Mouse (Mus musculus): ENCODE results near the gene Hipk1. TPM values are rescaled to one million over a fixed set of nuclear protein-coding genes. Genes with fewer than 3 reads are reported as not detected.
"Not testable (repeated sequence)": the region's sequence is repeated elsewhere in the genome, so short reads cannot be mapped to it uniquely, and the experiment has no call there.

The Hipk1 gene
- polyA plus RNA-seq, 1 experiment from 2014 or later, result 10.8 TPM

GRCm38 (mm10) chr3:103827548-103827947 is 36.2 kb upstream of the Hipk1 start:
- H3K9ac ChIP-seq, result no peak overlapping the region
- no peak for ATAC-seq (ENCODE audit: insufficient number of reproducible peaks, low FRiP score, low TSS enrichment, low read depth)
- H3K4me2 ChIP-seq, result no peak overlapping the region
- no peak overlapping the region for H3K27ac ChIP-seq
- H3K4me3 ChIP-seq, result no peak overlapping the region
- no peaks in the 10 kb centered on the region for H3K4me1 ChIP-seq
- H3K27me3 ChIP-seq, result no peaks in the 10 kb centered on the region
- no peaks in the 10 kb centered on the region for H3K9me3 ChIP-seq
- peaks cover 9% of the 10 kb centered on the region for H3K36me3 ChIP-seq

DNA sequence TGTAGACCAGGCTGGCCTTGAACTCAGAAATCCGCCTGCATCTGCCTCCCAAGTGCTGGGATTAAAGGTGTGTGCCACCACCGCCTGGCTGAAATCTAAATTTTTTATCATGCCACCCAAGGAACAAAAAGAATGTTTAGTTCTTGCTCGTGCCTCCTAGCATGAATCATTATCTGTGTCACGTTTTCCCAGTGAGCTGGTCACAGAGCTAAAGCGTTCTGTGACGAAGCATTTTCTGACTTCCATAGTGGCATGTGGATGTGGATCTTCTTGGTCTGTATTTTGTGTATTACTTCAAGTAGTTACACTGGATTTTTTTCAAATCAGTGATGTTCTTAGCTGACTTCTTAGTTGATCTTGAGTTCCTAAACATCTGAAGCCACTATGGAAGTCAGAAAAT is 19.6 kb upstream of the Hipk1 start:
- no peak overlapping the region for H3K9ac ChIP-seq
- H3K4me3 ChIP-seq, result no peak overlapping the region
- no peak for ATAC-seq (ENCODE audit: insufficient number of reproducible peaks, low FRiP score, low TSS enrichment, low read depth)
- H3K36me3 ChIP-seq, result peaks cover 28% of the 10 kb centered on the region
- H3K4me2 ChIP-seq, result no peak overlapping the region
- H3K9me3 ChIP-seq, result no peaks in the 10 kb centered on the region
- peaks cover 9% of the 10 kb centered on the region; the same call in 1 of the 2 replicates for H3K4me1 ChIP-seq
- H3K27me3 ChIP-seq, result no peaks in the 10 kb centered on the region
- 84% methylated on average over 6 of the region's 6 CpGs for WGBS
- no peak overlapping the region for H3K27ac ChIP-seq

DNA sequence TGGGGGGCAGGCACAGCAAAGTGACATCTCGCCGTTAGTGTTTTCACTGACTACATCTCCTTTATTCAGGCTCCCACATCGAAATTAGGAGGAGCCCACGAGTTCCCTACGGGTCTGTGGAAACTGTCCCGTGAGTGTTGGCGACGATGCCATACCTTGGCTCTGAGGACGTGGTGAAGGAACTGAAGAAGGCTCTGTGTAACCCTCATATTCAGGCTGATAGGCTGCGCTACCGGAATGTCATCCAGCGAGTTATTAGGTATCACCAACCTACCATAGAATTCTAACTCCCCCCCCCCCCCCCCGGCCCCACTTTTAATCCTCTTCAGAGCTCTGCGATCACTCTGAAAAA is 18.4 kb upstream of the Hipk1 start:
- 3% methylated on average over 14 of the region's 14 CpGs for WGBS
- peak overlapping the region; percentile 90 for H3K27ac ChIP-seq
- 0 out of 2 replicates have a peak, but pooled peaks have one; percentile 26 for ATAC-seq (ENCODE audit: insufficient number of reproducible peaks, low FRiP score, low TSS enrichment, low read depth)
- H3K4me2 ChIP-seq, result peak overlapping the region; percentile 48
- peak overlapping the region; percentile 65 for H3K9ac ChIP-seq
- H3K4me3 ChIP-seq, result peak overlapping the region; percentile 78
- peaks cover 9% of the 10 kb centered on the region; the same call in 1 of the 2 replicates for H3K4me1 ChIP-seq
- peaks cover 21% of the 10 kb centered on the region for H3K36me3 ChIP-seq
- no peaks in the 10 kb centered on the region for H3K27me3 ChIP-seq
- no peaks in the 10 kb centered on the region for H3K9me3 ChIP-seq

DNA sequence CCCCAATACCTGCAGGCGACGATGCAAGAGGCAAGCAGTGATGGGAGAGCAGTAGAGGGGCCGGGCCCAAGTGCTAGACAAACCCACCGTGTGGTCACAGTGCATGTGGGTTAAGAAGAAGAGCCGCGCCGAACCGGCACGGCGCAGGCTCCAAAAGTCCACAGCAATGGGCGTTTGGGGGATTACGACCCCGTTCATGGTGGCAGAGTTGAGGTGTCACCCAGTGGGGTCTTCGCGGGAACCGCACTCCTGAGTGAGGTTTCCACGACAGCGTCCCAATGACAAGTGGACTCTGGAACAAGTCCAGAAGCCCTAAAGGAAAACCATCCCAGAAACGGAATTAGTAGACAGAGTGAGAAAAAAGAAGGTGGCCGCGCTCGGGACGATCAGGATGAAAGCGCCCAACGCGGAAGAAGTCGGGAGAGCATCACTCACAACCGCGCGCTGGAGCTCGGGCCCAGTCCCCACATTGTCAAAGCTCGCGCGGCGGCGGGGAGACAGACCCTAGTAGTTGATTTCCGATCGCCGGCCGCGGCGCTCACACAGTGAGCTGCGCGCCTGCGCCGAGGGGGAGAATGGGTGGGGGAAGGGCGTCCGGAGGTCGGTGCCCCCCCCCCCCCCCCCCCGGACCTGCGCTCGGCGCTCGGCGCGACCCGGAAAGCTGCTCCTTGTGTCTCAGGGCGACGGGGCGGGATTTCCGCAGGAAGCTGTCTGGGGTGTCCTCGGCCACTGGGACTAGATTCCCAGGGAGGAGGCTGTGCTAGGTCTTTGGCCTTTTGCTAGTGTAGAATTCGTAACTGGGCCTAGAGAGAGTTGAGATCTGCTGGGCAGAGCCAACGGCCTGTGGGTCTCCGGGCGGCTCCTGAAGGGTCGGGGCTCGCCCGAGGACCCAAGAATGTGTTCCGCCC is 17.8 kb upstream of the Hipk1 start, which contains the start of the genes Dclre1b, Ap4b1 and Gm43064:
Gene Dclre1b, minus strand, starts transcription at position 554 of the 908 bp plus-strand sequence.
Gene Ap4b1, plus strand, starts transcription at position 630 of the 908 bp plus-strand sequence.
Gene Gm43064, plus strand, starts transcription at position 683 of the 908 bp plus-strand sequence.
- WGBS, result under 1% methylated on average over 69 of the region's 70 CpGs
- Histone ChIP-seq H3K27me3 (no peaks in the 10 kb centered on the region), H3K4me1 (peaks cover 9% of the 10 kb centered on the region; the same call in 1 of the 2 replicates), H3K4me2 (peak within 1 kb of the TSS; percentile 69), H3K9me3 (no peaks in the 10 kb centered on the region), H3K9ac (peak within 1 kb of the TSS; percentile 65), H3K27ac (peak within 1 kb of the TSS; percentile 90), H3K4me3 (peak within 1 kb of the TSS; percentile 78), H3K36me3 (peaks cover 21% of the 10 kb centered on the region)
- ATAC-seq (ENCODE audit: insufficient number of reproducible peaks, low FRiP score, low TSS enrichment, low read depth), result peak; percentile 90

DNA sequence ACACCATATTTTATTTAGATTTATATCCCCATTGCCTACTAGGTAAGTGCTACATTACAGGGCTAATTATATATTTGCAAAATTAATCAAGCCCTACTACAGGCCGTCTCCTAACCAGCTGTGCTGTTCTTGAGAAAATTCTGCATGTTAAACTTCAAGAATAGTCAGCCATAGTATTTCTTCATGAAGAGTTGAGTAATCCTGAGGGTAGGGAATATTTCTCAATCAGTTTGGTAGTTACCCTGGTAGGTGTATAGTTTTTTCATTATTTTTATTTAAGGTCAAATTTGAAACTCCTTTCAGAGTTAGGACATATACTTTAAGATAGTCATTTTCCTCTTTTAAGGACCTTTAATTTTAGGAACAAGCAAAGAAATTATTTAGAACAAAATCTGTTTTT is 14.3 kb upstream of the Hipk1 start:
- Histone ChIP-seq H3K36me3 (peaks cover 27% of the 10 kb centered on the region), H3K4me3 (no peak overlapping the region), H3K27me3 (no peaks in the 10 kb centered on the region), H3K4me1 (peaks cover 9% of the 10 kb centered on the region; the same call in 1 of the 2 replicates), H3K9ac (no peak overlapping the region), H3K9me3 (no peaks in the 10 kb centered on the region), H3K27ac (no peak overlapping the region), H3K4me2 (no peak overlapping the region)
- 80% methylated on average over 1 of the region's 1 CpGs for WGBS
- no peak for ATAC-seq (ENCODE audit: insufficient number of reproducible peaks, low FRiP score, low TSS enrichment, low read depth)

GRCm38 (mm10) chr3:103802861-103803260 is 11.5 kb upstream of the Hipk1 start:
- 78% methylated on average over 8 of the region's 8 CpGs for WGBS
- no peaks in the 10 kb centered on the region for H3K27me3 ChIP-seq
- no peak overlapping the region for H3K27ac ChIP-seq
- H3K4me3 ChIP-seq, result no peak overlapping the region
- H3K36me3 ChIP-seq, result peaks cover 27% of the 10 kb centered on the region
- H3K9me3 ChIP-seq, result no peaks in the 10 kb centered on the region
- 0 out of 2 replicates have a peak, but pooled peaks cover under 1% of the 10 kb centered on the region for H3K4me1 ChIP-seq
- no peak overlapping the region for H3K9ac ChIP-seq
- no peak overlapping the region for H3K4me2 ChIP-seq
- ATAC-seq (ENCODE audit: insufficient number of reproducible peaks, low FRiP score, low TSS enrichment, low read depth), result no peak

- H3K27me3 ChIP-seq, result no peaks in the 10 kb centered on the region
- H3K36me3 ChIP-seq, result peaks cover 25% of the 10 kb centered on the region
- H3K9ac ChIP-seq, result no peak overlapping the region
- H3K27ac ChIP-seq, result peak overlapping the region; percentile 58
- H3K4me3 ChIP-seq, result no peak overlapping the region
- 70% methylated on average over 10 of the region's 10 CpGs for WGBS
- H3K4me1 ChIP-seq, result no peaks in the 10 kb centered on the region
- H3K4me2 ChIP-seq, result no peak overlapping the region
- ATAC-seq (ENCODE audit: insufficient number of reproducible peaks, low FRiP score, low TSS enrichment, low read depth), result peak; percentile 78
- H3K9me3 ChIP-seq, result no peaks in the 10 kb centered on the region
Measured at GRCm38 (mm10) chr3:103801631-103802531, 10.5 kb upstream of the Hipk1 start.

GRCm38 (mm10) chr3:103799507-103799906 is 8.1 kb upstream of the Hipk1 start:
- H3K27ac ChIP-seq, result no peak overlapping the region
- H3K9ac ChIP-seq, result no peak overlapping the region
- no peak overlapping the region for H3K4me2 ChIP-seq
- no peak for ATAC-seq (ENCODE audit: insufficient number of reproducible peaks, low FRiP score, low TSS enrichment, low read depth)
- WGBS, result 73% methylated on average over 2 of the region's 2 CpGs
- H3K27me3 ChIP-seq, result no peaks in the 10 kb centered on the region
- H3K4me3 ChIP-seq, result no peak overlapping the region
- H3K9me3 ChIP-seq, result no peaks in the 10 kb centered on the region
- H3K36me3 ChIP-seq, result peaks cover 18% of the 10 kb centered on the region
- no peaks in the 10 kb centered on the region for H3K4me1 ChIP-seq

DNA sequence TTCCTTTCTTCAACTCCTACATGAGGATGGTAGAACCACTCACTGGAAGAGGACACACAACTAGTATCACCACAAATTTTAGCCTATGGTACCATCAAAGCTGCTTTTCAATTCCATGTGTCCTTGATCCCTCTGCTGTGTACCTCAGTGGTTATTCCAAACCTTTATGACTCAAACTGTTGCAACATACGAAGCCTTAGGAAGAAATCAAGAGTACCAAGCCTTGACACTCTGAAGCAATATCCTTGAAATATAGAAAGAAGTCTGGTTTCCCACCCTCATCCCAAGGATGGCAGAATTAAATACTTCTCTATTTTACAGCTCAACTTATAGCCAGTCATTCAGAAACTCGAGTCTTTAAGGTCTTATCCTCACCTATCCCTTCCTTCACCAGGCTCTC is 5.0 kb upstream of the Hipk1 start:
- Histone ChIP-seq H3K4me3 (no peak overlapping the region), H3K36me3 (no peaks in the 10 kb centered on the region), H3K9me3 (no peaks in the 10 kb centered on the region), H3K4me1 (no peaks in the 10 kb centered on the region), H3K9ac (no peak overlapping the region), H3K4me2 (no peak overlapping the region), H3K27ac (no peak overlapping the region), H3K27me3 (no peaks in the 10 kb centered on the region)
- no peak for ATAC-seq (ENCODE audit: insufficient number of reproducible peaks, low FRiP score, low TSS enrichment, low read depth)
- WGBS, result 58% methylated on average over 2 of the region's 2 CpGs

DNA sequence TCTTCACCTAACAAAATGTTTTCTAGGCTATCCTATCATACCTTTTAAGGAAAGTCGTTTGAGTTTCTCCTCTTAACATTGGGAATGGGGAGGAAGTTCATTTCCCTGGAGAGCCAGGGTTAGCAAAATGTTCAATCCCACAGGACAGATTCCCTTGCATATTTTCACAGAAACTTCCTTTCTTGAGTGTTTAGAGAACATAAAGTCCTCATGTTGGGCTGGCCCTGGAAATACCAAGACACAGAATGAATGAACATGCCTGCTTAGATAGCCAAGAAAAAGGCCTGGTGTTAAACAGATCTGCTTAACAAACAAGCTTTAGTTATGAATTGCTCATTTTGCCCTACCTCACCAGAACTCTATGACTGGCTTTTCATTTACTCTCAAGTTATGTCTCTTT is 1.2 kb upstream of the Hipk1 start:
- H3K9ac ChIP-seq, result no peak overlapping the region
- WGBS, result 69% methylated on average over 1 of the region's 1 CpGs

GRCm38 (mm10) chr3:103792111-103792406 is 696 bp upstream of the Hipk1 start:
- 82% methylated on average over 5 of the region's 5 CpGs for WGBS
- not testable (repeated sequence) for H3K36me3 ChIP-seq; H3K27me3 ChIP-seq; ATAC-seq (ENCODE audit: insufficient number of reproducible peaks, low FRiP score, low TSS enrichment, low read depth); H3K27ac ChIP-seq; H3K9ac ChIP-seq; H3K9me3 ChIP-seq
- Histone ChIP-seq H3K4me2 (peak overlapping the region; percentile 65; the same call in 1 of the 2 replicates), H3K4me1 (peaks cover 14% of the 10 kb centered on the region; the same call in 1 of the 2 replicates), H3K4me3 (0 out of 2 replicates have a peak overlapping the region, but pooled peaks have one; percentile 98)

More for the DNA sequence above, 1.2 kb upstream of the Hipk1 start:
- Histone ChIP-seq H3K9me3 (no peaks in the 10 kb centered on the region), H3K4me1 (peaks cover 12% of the 10 kb centered on the region; the same call in 1 of the 2 replicates), H3K36me3 (no peaks in the 10 kb centered on the region), H3K27me3 (no peaks in the 10 kb centered on the region), H3K4me2 (no peak overlapping the region), H3K27ac (no peak overlapping the region), H3K4me3 (no peak overlapping the region)
- ATAC-seq (ENCODE audit: insufficient number of reproducible peaks, low FRiP score, low TSS enrichment, low read depth), result no peak

Measured in limb, embryonic 15.5 days (tissue).